In the genomic region with DNA sequence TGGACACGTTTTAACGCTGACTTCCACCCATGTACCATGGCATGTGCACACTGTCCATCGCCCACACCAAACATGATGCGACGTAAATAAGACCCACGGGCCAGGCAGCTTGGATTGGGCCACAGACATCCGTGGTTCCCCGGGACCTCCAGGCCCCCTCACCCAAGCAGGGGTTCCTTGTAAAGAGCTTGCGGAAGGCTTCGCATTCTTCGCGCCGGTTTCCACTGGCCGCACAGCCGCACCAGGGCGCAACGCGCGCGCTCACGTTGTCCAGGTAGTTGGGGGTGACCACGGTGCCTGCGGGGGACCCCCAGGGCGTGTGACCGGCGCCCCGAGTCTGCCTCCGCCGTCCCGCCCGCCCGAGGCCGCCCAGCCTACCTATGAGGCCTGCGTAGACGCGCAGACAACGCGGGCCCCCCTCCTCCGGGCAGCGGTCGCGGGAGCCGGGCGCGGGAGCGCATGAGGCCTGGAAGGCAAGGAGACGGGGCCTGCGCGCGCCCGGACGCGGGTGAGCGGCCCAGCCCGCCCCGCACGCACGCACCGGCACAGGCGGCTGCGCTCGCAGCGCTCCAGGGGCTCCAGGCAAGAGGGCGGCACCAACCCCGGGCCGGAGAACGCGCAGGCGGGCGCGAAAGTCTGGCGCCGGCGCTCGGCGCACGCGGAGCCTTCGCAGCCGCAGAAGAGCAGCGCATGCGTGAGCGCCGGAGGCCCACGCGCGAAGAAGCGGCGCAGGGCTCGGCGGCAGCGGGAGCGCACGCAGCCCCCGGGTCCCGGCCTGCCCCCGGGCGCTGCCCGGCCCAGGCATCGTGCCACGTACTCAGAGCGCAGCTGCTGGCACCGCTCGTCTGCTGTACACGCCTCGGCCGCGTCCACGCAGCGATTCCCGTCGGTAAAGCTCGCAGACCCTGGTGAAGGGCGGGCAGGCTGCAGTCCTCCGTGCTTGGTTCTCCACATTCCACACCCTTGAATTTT, we compare ENCODE assay signal across 9 mouse cellular contexts. TPM values are rescaled to one million over a fixed set of nuclear protein-coding genes. Genes with fewer than 3 reads are reported as not detected.
DNase-seq lines count a peak whose midpoint lies in the region; ATAC-seq and TF ChIP-seq lines count a peak whose summit lies in the region.
"Had no signal": no experiment of that assay in that cellular context is flagged by ENCODE, and none has a peak within 500 bp of the region (broad histone marks: within the 10 kb centered on the region; RNA-seq: fewer than 3 reads in every experiment).

No protein-coding gene starts in this region.

- peak overlapping the region; percentile 91 for H3K4me2 ChIP-seq in hindbrain, embryonic 14.5 days (replicated peaks)
- H3K4me2 ChIP-seq in neural tube, embryonic 13.5 days: peak overlapping the region; percentile 78

- H3K27ac ChIP-seq in embryonic fibroblast, embryonic 13.5 days (ENCODE audit: insufficient read depth, low read length): no peak overlapping the region
- peak overlapping the region; percentile 72 for H3K27ac ChIP-seq in hindbrain, embryonic 14.5 days
- peak overlapping the region; percentile 61 for H3K27ac ChIP-seq in neural tube, embryonic 13.5 days (replicated peaks)

- no peak for TF ChIP-seq CTCF in embryonic fibroblast, embryonic 13.5 days (IDR thresholded peaks at IDR 0.05; ENCODE audit: borderline replicate concordance, insufficient read depth, low read length)

- peaks cover 27% of the 10 kb centered on the region for H3K27me3 ChIP-seq in hindbrain, embryonic 14.5 days (ENCODE audit: control insufficient read depth, insufficient read depth, low read length)
- H3K27me3 ChIP-seq in neural tube, embryonic 13.5 days: peaks cover 54% of the 10 kb centered on the region

- TF ChIP-seq POLR2A in embryonic fibroblast, embryonic 13.5 days (IDR thresholded peaks at IDR 0.05; ENCODE audit: low read depth, low read length): no peak

- peak overlapping the region; percentile 10 for H3K4me3 ChIP-seq in embryonic fibroblast, embryonic 13.5 days (ENCODE audit: insufficient read depth, low read length)
- peak overlapping the region; percentile 65 for H3K4me3 ChIP-seq in hindbrain, embryonic 14.5 days (replicated peaks; ENCODE audit: low read length)
- peak overlapping the region; percentile 55 for H3K4me3 ChIP-seq in neural tube, embryonic 13.5 days
- H3K4me3 ChIP-seq: erythroblast, embryonic 14.5 days had no signal

- DNase-seq in adrenal gland, postnatal 10 days: peak; percentile 55
- DNase-seq in adrenal gland, adult 8-10 months: no peak
- peak; percentile 43 for DNase-seq in adrenal gland, postnatal 25 days
- DNase-seq in hindbrain, embryonic 14.5 days (ENCODE audit: low spot score): peak; percentile 79
- DNase-seq in left cerebral cortex, postnatal 36 days (ENCODE audit: low spot score in 2 of 2): peak; percentile 83 to 93

- peak overlapping the region; percentile 81 for H3K9ac ChIP-seq in hindbrain, embryonic 14.5 days
- peak overlapping the region; percentile 79 for H3K9ac ChIP-seq in neural tube, embryonic 13.5 days

- no peaks in the 10 kb centered on the region for H3K9me3 ChIP-seq in hindbrain, embryonic 14.5 days (ENCODE audit: control insufficient read depth, low read length)
- H3K9me3 ChIP-seq in neural tube, embryonic 13.5 days: no peaks in the 10 kb centered on the region

- intact Hi-C loops in left cerebral cortex, postnatal 36 days (cut with DNase I): no loop called here

- no peaks in the 10 kb centered on the region for H3K36me3 ChIP-seq in hindbrain, embryonic 14.5 days (replicated peaks; ENCODE audit: control insufficient read depth, insufficient read depth)
- no peaks in the 10 kb centered on the region for H3K36me3 ChIP-seq in neural tube, embryonic 13.5 days

- peak; percentile 87 for ATAC-seq in hindbrain, embryonic 14.5 days (ENCODE audit: low FRiP score)
- ATAC-seq in neural tube, embryonic 13.5 days (ENCODE audit: low read depth): peak; percentile 87
- no peak for ATAC-seq in erythroid progenitor cell, adult 5-6 weeks (replicated peaks; ENCODE audit: low FRiP score, poor library complexity, severe bottlenecking)

- H3K4me1 ChIP-seq in embryonic fibroblast, embryonic 13.5 days (ENCODE audit: control insufficient read depth, insufficient read depth, low read length): peaks cover 11% of the 10 kb centered on the region
- no peaks in the 10 kb centered on the region for H3K4me1 ChIP-seq in hindbrain, embryonic 14.5 days (replicated peaks; ENCODE audit: control insufficient read depth, insufficient read depth, low read length)
- H3K4me1 ChIP-seq in neural tube, embryonic 13.5 days (replicated peaks): peaks cover 19% of the 10 kb centered on the region

- 3% methylated on average over 110 of the region's 115 CpGs for WGBS in hindbrain, embryonic 14.5 days
- WGBS in neural tube, embryonic 13.5 days: 3% methylated on average over 101 of the region's 115 CpGs

RNA-seq across cellular contexts. Expression of gene Gfra4, which starts 1.7 kb away (rescaled TPM):
- 10 to 100 TPM in 1 of 2 experiments, 1 to 10 TPM in 1; 8.5 to 15.1 TPM for total RNA-seq in adrenal gland, postnatal 10 days (2021)
- total RNA-seq in adrenal gland, adult 8-10 months (2022): 1 to 10 TPM; 5.6 to 7.2 (median 6.3) TPM
- total RNA-seq in adrenal gland, postnatal 25 days (2021): 4.2 and 6.3 TPM in 2 replicates
- polyA plus RNA-seq in embryonic fibroblast, embryonic 13.5 days (2011; ENCODE audit: insufficient read length, low read depth, missing spikeins): 3.8 and 9.4 TPM in 2 replicates
- polyA plus RNA-seq in hindbrain, embryonic 14.5 days (2014; fragmentation: Nextera tagmentation; extraction: Ambion mirVana): 49.2 and 50.8 TPM in 2 replicates
- total RNA-seq in left cerebral cortex, postnatal 36 days (2021): 10 to 100 TPM; 53.5 to 65.7 TPM
- 21.3 and 21.8 TPM in 2 replicates for polyA plus RNA-seq in neural tube, embryonic 13.5 days (2015; fragmentation: Nextera tagmentation; extraction: Ambion mirVana)
- 1.3 and 9.7 TPM in 2 replicates for total RNA-seq in erythroid progenitor cell, adult 5-6 weeks (2015; ENCODE audit: low replicate concordance)
- total RNA-seq in erythroid progenitor cell, adult 5-6 weeks (2017; ENCODE audit: low replicate concordance): not detected in 2 replicates
- polyA plus RNA-seq: erythroblast, embryonic 14.5 days had no signal

RNA-seq across cellular contexts. Expression of gene Adam33, which starts 22.5 kb away (rescaled TPM):
- total RNA-seq in adrenal gland, postnatal 10 days (2021): 1 to 10 TPM; 2.4 to 3.9 TPM
- 1 to 10 TPM; 2.0 to 4.2 (median 3.6) TPM for total RNA-seq in adrenal gland, adult 8-10 months (2022)
- 3.8 and 4.8 TPM in 2 replicates for total RNA-seq in adrenal gland, postnatal 25 days (2021)
- 15.6 and 23.3 TPM in 2 replicates for polyA plus RNA-seq in embryonic fibroblast, embryonic 13.5 days (2011; ENCODE audit: insufficient read length, low read depth, missing spikeins)
- polyA plus RNA-seq in hindbrain, embryonic 14.5 days (2014; fragmentation: Nextera tagmentation; extraction: Ambion mirVana): 0.81 and 1.4 TPM in 2 replicates
- 1 to 10 TPM; 4.9 to 9.0 TPM for total RNA-seq in left cerebral cortex, postnatal 36 days (2021)
- 0.59 and 1.3 TPM in 2 replicates for polyA plus RNA-seq in neural tube, embryonic 13.5 days (2015; fragmentation: Nextera tagmentation; extraction: Ambion mirVana)
- total RNA-seq in erythroid progenitor cell, adult 5-6 weeks (2015; ENCODE audit: low replicate concordance): 15.5 and 36.4 TPM in 2 replicates
- total RNA-seq in erythroid progenitor cell, adult 5-6 weeks (2017; ENCODE audit: low replicate concordance): 10.0 and 11.3 TPM in 2 replicates

RNA-seq across cellular contexts. Expression of gene Siglec1, which starts 45.4 kb away (rescaled TPM):
- total RNA-seq in adrenal gland, postnatal 10 days (2021): 1 to 10 TPM; 3.8 to 3.9 TPM
- total RNA-seq in adrenal gland, adult 8-10 months (2022): 1 to 10 TPM; 5.1 to 6.4 (median 6.3) TPM
- 2.6 and 2.7 TPM in 2 replicates for total RNA-seq in adrenal gland, postnatal 25 days (2021)
- 0.12 and 0.70 TPM in 2 replicates for polyA plus RNA-seq in embryonic fibroblast, embryonic 13.5 days (2011; ENCODE audit: insufficient read length, low read depth, missing spikeins)
- polyA plus RNA-seq in hindbrain, embryonic 14.5 days (2014; fragmentation: Nextera tagmentation; extraction: Ambion mirVana): 0.27 and 0.39 TPM in 2 replicates
- total RNA-seq in left cerebral cortex, postnatal 36 days (2021): under 1 TPM; 0.32 to 0.75 TPM
- polyA plus RNA-seq in neural tube, embryonic 13.5 days (2015; fragmentation: Nextera tagmentation; extraction: Ambion mirVana): 0.13 and 0.36 TPM in 2 replicates
- 6.8 and 8.8 TPM in 2 replicates for total RNA-seq in erythroid progenitor cell, adult 5-6 weeks (2015; ENCODE audit: low replicate concordance)
- 1.8 and 2.6 TPM in 2 replicates for total RNA-seq in erythroid progenitor cell, adult 5-6 weeks (2017; ENCODE audit: low replicate concordance)

Comparison
In these comparisons a context has a peak if more than half of its experiments do, and no peak if none do; other contexts are left out.
1. H3K4me3 ChIP-seq: peak in every context shown above with its lines; median percentile 65 in hindbrain, embryonic 14.5 days; 55 in neural tube, embryonic 13.5 days; 10 in embryonic fibroblast, embryonic 13.5 days.